Mouse (Mus musculus): ENCODE data around the gene Palmd. TPM values are rescaled to one million over a fixed set of nuclear protein-coding genes. Genes with fewer than 3 reads are reported as not detected.

Gene Palmd
- total RNA-seq, 2 experiments from 2014 or later = 22.4 to 22.7 TPM

- intact Hi-C loops (cut with DNase I) = no loop called here
- DNase-seq = no peak
Observed at GRCm38 (mm10) chr3:116914374-116914773, 54.4 kb downstream of the Palmd start.

DNA sequence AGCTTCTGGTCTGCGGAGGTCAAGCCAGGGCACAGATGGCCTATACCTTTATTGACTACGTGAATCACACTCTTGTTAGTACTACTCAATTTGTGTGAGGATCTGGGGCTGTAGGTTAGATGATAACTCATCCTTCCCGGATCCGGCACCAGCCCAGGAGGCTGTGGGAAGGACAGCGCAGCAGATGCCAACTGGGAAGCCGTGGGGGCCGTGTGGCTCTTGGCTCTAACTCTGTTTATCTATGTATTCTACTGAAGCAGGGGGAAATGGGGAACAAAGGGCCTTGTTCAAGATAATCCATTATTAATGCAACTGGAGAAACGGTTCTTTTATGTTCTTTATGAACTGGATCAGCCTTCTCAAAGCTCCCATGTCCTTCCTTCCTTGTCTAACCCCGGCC is 62.2 kb downstream of the Palmd start:
- intact Hi-C loops (cut with DNase I) = loop anchor here (5.0 kb wide), 1 partner anchor 66 kb away; no protein-coding TSS in a partner anchor
- DNase-seq = no peak

GRCm38 (mm10) chr3:116905898-116906297 is 62.9 kb downstream of the Palmd start:
- intact Hi-C loops (cut with DNase I) = loop anchor here (2.0 to 5.0 kb wide), 3 partner anchors 66 to 533 kb away; no protein-coding TSS in a partner anchor

GRCm38 (mm10) chr3:116904158-116904557 is 64.6 kb downstream of the Palmd start:
- intact Hi-C loops (cut with DNase I) = loop anchor here (2.0 to 5.0 kb wide), 3 partner anchors 157 to 535 kb away; no protein-coding TSS in a partner anchor
- peak; percentile 51 to 53 for DNase-seq

More at GRCm38 (mm10) chr3:116905898-116906297, 62.9 kb downstream of the Palmd start:
- peak; percentile 24 to 29 for DNase-seq

DNA sequence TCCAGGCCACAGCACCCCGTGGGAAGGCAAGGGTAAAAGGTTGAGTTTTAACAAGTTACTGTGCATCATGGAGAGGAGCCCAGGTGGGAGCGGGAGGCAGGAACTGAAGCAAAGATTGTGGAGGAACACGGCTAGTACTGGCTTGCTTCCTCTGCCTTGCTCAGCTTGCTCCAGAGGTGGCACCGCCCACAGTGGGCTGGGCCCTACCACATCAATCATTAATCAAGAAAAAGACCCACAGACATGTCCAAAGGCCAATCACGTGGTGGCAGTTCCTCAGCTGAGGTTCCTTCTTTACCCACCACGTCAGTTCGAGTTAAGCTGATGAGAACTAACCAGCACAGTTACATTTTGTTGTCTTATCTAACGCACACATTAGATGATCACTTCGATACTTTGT is 75.9 kb downstream of the Palmd start:
- intact Hi-C loops (cut with DNase I) = no loop called here
- no peak for DNase-seq

DNA sequence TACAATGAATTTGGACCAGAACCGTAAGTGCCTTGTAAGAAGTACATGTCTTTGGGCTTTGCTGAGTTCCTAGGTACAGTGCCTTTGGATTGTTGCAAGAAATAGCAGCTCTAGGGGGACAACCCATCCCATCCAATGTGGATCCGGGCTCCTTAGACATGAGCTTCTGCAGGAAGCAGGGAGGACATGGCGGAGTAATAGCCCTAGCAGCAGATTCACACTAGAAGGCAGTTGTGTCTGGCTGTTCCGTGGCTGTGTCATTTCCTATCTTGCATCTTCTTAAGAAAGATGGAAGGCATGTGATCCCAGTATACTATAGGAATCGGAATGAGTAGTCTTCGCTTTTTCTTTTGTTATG is 76.6 kb downstream of the Palmd start:
- intact Hi-C loops (cut with DNase I) = no loop called here
- no peak for DNase-seq

DNA sequence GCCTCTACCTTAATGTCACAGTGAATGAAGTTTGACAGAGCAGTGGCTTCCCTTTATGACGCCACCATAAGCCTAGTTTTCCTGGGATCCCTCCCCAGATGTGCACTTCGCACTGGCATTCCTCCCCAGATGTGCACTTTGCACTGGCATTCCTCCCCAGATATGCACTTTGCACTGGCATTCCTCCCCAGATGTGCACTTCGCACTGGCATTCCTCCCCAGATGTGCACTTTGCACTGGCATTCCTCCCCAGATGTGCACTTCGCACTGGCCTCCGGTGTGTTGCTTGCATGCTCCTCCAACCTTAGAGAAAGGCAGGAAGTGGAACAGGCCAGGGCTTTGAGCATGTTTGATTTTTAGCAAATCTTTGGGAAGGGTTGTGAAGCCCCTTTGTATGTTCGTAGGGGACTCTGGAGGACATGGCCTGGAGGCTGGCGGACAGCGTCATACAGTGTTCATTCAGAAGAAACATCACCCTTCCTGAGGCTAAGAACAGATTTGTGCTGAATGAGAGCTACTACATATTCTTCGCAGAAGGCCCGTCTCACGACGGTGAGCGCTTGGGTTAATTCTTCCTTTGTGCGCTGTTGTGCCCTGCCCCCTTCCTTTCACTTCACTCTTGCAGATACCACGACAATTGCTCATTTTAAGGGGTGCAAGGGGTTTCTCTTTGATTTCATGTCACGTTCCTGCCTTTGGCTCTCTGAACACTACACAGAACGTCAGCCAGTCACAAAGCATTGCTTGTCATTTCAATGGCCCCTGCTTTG is 77.2 kb downstream of the Palmd start:
- DNase-seq = no peak
- intact Hi-C loops (cut with DNase I) = no loop called here

GRCm38 (mm10) chr3:116890576-116890975 is 78.2 kb downstream of the Palmd start:
- no peak for DNase-seq
- intact Hi-C loops (cut with DNase I) = no loop called here

DNA sequence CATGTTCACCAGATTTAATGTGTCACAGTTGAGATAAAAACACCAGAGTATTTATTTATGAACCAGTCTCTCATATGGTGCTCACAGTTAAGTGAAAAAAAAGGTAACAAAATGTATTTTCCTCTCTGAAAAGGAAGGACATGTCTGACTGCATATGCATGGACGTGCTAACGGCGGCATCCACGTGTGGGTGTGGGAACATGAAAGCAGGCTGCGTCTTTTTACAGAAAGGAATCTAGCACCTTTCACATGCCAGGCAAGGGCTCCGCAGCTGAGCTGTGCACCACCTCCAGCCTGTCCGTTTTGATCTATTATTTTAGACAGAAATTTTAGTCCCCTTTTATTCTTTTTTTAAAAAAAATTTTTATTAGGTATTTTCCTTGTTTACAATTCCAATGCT is 79.4 kb downstream of the Palmd start:
- no peak for DNase-seq
- intact Hi-C loops (cut with DNase I) = no loop called here

DNA sequence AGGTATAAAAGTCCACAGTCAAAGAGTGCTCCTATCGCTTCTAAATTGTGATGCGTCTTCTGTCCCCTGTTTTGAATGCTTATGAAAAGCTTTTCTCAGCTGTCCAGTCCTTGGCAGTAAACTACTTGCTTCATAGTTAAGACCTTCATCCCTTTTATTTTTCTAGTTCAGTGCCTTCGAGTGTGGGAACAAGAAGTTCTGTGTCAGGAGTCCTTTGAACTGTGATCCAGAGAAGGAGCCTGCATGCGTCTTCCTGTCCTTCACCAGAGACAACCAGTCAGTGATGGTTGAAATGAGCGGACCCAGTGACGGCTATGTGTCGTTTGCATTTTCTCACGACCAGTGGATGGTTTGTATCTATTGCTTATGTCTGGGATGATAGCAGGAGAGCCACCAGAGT is 83.8 kb downstream of the Palmd start:
- intact Hi-C loops (cut with DNase I) = no loop called here

GRCm38 (mm10) chr3:116882221-116882960 is 86.4 kb downstream of the Palmd start:
- intact Hi-C loops (cut with DNase I) = no loop called here
- DNase-seq = no peak

More for the DNA sequence above, 83.8 kb downstream of the Palmd start:
- DNase-seq = no peak

DNA sequence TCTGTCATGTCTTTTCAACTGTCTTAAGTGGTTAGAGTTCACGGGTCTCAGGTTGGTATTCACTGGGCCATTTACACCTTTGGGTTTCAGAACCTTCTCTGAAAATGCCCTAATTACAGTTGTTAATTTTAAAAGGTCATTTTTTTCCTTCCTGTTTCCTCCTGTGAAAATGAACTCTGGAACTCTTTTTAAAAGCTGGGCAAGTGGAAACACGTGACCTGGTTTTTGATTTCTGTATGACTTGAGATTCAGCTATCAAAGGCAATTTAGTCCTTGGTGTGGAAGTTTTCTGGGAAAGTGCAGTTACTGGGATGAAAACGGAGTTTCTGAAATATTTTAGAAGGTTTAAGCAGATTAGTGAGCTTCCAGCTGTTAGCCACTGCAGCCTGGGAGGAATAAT is 98.4 kb downstream of the Palmd start:
- intact Hi-C loops (cut with DNase I) = no loop called here
- DNase-seq = no peak

Other genes with a start within 250 kb of the Palmd start
- gene Agl, start 160.8 kb downstream of the Palmd start, total RNA-seq (2021) = 100 to 1,000 TPM; 722 to 762 TPM
- gene Frrs1, start 109.5 kb downstream of the Palmd start, total RNA-seq (2021) = 1 to 10 TPM; 2.2 to 3.4 TPM
- gene 4930455H04Rik, start 720 bp downstream of the Palmd start, total RNA-seq (2021) = under 1 TPM in 1 of 2 experiments, not detected in 1; 0.31 TPM

Measured in gastrocnemius, postnatal 36 days (tissue).